Mouse (Mus musculus) CD4-positive helper T cell, adult 2 months (primary cell): Measurements from ENCODE around the gene Calr4.

Experiments
- DNase-seq: peaks from one replicate; pipeline ENCODE4 v3.0.0-alpha.2; 2012; ENCODE audit warnings: low read depth, missing footprints, low spot score

The Calr4 gene

GRCm38 (mm10) chr4:109234185-109234584, at the start of gene Calr4:
Gene Calr4, plus strand, starts transcription at chr4:109234485.
- DNase-seq: no peak

DNA sequence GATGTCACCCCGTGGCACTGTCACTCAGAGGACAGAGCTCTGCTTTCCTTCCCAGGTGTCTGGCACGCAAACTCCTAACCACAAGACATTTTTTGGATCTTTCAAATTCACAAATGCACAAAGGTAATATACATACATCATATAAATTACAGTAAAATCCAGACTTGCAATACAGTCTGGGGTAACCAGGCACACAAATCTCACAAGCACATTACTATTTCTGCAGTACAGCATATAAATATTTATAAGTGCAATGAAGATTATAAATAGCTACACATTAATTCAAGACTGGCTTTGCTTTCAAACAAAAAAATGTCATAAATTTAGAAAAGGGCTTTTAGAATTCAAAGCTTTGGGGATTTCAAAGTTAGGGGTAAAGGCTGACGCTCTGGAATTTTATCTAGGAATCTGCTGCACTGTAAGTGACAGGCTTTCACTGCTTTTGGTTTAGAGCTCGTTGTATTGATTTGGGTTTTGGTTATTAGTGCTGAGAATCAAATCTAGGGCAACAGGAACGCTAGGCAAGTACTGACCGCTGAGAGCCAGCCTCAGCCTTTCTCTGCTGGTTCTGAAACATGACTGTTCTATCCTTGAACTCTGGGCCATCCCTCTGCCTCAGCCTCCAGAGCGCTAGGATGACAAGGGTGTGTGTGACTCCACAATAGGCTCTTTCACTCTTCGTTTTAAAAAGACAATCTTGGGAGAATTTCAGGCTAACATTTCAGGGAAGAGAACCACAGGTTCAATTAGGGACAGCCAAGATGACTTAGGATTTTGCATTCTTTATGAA, 48.5 kb upstream of the Calr4 start:
- no peak for DNase-seq

DNA sequence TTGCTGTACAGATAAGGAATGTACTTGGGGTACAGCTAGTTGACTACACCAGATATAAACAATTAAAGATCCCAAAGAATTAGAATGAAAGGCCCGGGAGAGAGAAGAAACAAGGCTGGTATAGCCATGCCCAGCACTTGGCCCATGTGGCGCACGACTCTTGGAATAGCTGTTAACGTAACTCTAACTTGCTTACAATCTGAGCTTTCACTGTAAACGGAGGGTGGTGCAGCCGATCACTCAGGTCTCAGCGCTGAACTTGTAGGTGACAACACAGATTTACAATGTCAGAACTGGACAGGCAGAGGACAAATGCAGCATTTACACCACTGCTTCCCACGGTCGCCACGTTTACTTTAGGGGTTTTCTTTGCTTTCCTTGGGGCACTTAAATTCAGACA, 42.7 kb upstream of the Calr4 start:
- DNase-seq: no peak

- DNase-seq: no peak
Measured at GRCm38 (mm10) chr4:109193886-109194285, 40.4 kb upstream of the Calr4 start.

GRCm38 (mm10) chr4:109195900-109196629, 38.2 kb upstream of the Calr4 start:
- no peak for DNase-seq

DNA sequence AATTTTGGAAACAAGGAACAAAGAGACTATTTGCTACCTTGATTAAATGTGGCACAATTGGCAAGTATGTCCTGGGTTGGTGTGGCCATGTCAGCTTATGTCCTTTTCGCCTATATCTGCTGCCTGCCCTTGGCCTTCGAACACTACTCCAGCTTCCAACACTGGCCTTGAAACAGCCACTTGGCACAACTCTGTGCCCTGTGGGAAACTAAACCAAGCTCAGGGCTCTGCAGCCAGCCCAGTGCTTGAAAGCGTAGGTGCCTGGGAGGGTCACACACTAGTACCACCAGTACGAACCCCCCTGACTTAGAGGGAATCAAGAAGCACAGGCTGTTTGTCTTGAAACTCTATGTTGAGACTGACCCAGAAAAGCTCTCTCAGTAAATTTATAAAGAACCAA, 35.2 kb upstream of the Calr4 start:
- no peak for DNase-seq

- DNase-seq: peak; percentile 96
Measured at GRCm38 (mm10) chr4:109201582-109202424, 32.5 kb upstream of the Calr4 start, which contains the start of gene Osbpl9. Gene Osbpl9, minus strand, starts transcription at chr4:109202272.

DNA sequence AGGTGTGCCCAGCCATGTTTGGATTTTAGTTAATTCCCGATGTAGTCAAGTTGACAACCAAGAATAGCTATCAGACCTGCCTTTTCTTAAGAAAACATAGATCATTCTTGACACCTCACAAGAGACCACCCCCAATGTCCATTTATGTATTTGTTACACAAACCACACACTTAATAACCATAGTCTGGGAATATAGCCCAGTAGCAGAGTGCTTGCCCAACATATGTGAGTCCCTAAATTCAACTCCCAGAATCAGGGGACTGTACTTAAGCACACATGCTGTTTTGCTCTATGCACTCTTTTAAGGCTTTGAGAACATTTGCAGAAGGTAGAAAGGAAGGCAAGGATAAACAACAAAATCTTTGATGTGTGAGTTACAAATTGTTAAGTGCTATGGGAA, 30.4 kb upstream of the Calr4 start:
- DNase-seq: no peak

GRCm38 (mm10) chr4:109204416-109204815, 29.9 kb upstream of the Calr4 start:
- no peak for DNase-seq

GRCm38 (mm10) chr4:109207524-109207923, 26.8 kb upstream of the Calr4 start:
- DNase-seq: no peak

- no peak for DNase-seq
Measured at GRCm38 (mm10) chr4:109210253-109210652, 24.0 kb upstream of the Calr4 start.

GRCm38 (mm10) chr4:109210881-109211280, 23.4 kb upstream of the Calr4 start:
- DNase-seq: no peak

DNA sequence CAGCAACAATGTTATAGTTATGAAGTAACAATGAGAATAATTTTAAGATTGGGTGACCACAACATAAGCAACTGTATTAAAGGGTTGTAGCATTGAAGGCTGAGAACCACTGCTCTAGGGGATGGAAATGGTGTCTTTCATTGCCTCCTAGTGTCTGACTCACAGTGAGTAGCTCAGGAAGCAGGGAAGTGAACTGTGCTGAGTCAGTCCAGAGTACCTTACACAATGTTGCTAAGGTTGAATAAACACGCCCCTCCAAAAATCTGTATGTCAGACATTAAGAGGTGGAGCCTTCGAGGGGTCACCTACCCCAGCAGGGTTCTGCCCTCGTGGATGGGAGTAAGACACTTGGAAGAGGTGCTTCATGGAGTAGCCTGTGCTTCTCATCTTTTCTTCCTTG, 20.3 kb upstream of the Calr4 start:
- DNase-seq: no peak

DNA sequence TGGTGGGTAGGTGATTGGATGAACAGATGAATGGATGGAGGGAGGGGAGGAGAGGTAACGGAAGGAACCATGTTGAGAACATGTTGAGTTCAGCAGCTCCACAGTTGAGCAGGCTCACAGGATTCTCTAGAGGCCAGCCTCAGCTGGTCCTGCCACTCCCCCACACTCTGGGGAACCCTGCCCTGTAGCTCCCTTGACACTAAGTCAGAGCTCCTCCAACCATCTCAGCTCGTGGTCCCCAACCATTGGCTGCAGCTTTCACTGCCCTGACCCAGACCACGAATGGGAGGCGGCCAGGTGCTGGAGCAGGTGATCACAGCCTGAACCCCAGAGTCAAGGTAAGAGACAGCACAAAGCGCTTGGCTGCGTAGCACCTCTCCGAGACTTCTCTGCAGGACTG, 16.3 kb upstream of the Calr4 start:
- DNase-seq: no peak

DNA sequence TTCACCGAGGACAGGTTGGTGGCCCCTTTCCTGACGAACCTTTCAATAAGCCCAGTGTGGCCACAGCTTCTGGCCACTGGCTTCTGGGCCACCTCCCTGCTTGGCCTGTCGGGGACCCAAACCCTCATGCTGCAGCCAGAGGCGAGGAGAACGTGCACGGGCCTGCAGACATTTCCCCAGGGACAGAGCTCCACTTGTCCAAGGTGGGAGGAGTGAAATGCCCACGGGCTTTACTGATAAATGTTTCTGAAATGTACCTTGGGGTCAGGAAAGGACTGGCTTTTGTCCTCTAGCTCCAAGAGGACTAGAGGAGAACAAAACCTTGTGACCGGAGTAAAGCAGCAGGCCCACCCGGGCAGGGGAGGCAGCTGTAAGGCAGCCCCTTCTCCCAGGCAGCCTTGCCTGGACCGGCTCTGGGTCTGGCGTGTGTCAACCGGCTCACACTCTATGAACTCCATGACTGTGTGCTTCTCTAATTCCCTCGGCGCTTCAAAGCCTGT, 13.8 kb upstream of the Calr4 start:
- no peak for DNase-seq

- DNase-seq: no peak
Measured at GRCm38 (mm10) chr4:109222001-109222400, 12.3 kb upstream of the Calr4 start.

DNA sequence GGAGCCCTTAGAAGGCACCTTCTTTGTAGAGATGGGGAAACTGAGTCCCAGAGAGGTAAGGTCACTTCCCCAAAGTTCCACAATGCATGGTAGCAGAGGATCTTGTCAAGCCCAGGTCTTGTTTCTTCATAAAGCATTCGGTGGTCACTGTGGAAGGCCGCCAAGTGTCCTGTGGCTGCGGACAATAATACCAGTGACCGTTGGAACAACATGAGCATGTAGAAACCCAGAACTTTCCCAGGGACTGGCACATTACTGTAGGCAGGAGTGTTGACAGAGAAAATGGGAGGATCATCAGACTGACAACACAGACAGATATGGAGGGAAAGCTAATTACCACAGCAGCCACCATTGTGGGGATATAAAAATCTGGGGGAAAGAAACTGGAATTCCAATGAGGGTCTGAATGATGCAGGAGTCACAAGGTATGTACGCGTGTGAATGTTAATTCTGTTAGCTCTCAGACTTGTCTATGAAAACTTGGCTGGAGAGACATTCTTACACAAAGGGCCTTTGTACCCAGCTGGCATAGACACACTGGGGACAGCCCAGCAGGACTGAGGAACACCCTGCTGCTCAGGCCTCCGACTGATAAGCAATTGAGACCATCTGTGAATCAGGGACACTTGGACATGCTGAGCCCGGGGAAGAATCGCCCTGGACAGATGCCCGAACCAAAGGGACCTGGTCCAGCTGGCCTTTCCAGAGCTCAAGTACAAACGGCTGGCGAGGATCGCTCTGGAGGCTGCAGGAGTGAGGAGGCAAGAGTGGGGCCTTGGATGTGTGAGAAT, 9.3 kb upstream of the Calr4 start:
- DNase-seq: no peak

GRCm38 (mm10) chr4:109225606-109226005, 8.7 kb upstream of the Calr4 start:
- no peak for DNase-seq

- DNase-seq: peak; percentile 43
Measured at GRCm38 (mm10) chr4:109226071-109226470, 8.2 kb upstream of the Calr4 start.

- peak; percentile 67 for DNase-seq
Measured at GRCm38 (mm10) chr4:109229766-109230279, 4.5 kb upstream of the Calr4 start.
